Mouse (Mus musculus): ENCODE measurements around the gene Gpr15.

Gene Gpr15

DNA sequence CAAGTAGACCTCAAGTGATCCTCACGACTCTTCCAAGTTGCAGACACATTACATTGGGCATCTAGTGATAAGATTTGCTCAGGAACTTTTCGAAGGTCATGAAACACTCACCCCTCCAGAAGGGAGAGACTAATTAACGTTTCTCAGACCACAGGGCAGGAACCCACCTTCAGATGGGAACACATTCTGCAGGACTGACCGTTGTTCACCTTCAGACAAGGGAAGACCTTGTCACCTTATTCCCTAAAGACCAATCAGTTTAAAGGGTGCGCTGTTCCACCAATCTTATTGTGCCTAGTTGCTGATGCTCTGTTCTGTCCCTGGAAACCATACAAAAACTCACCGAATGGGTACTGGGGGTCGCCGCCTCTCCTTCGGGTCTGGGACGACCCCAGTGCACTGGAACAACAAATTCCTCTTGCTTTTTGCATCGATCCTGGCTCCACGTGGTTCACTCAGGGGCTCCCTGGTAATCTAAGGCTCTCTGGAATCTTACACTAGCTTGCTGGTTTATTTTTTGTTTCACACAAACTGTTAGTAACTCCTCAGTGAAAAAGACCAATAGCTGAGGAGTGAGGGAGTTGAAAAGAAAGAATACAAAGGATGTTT, 17.9 kb downstream of the Gpr15 start:
- no peak for DNase-seq

GRCm38 (mm10) chr16:58700174-58700573, 18.7 kb downstream of the Gpr15 start:
- DNase-seq = no peak

DNA sequence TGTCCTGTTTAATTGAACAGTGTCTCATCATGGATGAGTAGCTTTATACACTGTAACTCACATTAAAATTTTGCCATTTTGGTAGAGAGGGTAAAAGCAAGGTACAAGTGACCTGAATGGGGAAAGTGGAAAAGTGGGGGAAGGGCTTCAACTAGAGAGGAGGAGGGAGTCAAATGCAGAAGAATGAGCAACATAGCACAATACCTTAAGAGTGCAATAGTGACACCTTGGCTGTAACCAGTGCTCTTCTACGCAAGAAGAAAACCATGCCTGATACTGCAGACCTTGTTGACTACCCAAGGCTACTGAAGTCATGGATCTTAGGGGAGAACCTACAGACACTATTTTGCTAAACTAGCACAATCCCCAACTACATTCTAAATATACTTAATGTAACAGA, 21.6 kb downstream of the Gpr15 start:
- no peak for DNase-seq

DNA sequence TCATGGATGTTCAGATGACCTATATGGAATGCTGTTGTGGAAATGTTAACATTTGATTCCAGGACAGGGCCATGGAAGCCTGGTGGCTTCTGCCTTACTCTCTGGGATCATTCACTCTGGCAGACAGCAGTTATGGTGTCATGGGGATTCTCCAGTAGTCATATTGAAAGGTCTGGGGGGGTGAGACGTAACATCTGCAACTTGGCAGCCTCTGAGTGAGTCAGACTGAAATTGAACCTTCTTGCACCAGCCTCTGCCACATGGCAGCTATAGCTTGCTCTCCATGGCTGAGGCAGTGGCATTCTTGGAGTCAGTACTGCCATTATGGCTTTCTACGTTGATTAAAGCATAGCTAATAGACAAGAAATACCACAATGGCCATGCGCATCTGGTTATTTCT, 22.1 kb downstream of the Gpr15 start:
- no peak for DNase-seq

DNA sequence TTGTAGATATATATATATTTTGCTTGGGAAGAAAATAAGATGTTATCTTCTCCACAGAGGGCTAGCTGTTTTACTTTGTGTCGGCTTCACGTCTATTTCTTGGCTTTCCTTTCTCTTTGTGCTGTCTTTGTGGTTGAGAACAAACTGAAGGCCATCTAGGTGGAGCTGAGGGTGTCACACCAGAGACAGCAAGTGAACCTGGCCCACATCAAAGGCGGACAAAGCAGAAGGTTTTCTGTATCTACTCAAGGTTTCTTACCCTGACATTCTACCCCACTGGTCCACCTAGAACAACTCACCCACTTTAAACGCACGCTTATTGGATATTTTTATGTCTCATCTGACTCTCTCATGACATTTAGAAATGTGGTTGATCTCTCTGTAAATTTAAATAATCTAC, 24.8 kb downstream of the Gpr15 start:
- DNase-seq = no peak

DNA sequence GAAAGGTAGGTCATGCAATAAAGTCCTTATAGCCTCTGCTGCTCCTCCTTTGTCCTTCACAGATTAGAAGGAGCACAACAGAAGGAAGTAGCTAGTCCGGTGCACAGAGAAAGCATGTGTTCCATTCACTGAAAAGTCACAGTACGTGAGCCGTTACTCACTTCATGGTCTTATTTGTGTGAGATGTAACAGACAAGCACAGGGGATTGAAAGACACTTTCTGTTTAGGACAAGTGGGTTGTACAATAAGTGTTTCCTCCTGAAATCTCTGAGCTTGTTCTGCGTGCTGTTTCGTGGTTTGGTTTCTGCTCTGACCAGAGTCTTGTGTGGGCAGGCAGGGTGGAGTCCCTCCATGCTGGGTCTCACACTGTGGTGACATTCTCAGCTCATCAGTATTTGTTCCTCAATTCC, 28.5 kb downstream of the Gpr15 start:
- no peak for DNase-seq

GRCm38 (mm10) chr16:58689555-58690169, 29.2 kb downstream of the Gpr15 start:
- DNase-seq = no peak

DNA sequence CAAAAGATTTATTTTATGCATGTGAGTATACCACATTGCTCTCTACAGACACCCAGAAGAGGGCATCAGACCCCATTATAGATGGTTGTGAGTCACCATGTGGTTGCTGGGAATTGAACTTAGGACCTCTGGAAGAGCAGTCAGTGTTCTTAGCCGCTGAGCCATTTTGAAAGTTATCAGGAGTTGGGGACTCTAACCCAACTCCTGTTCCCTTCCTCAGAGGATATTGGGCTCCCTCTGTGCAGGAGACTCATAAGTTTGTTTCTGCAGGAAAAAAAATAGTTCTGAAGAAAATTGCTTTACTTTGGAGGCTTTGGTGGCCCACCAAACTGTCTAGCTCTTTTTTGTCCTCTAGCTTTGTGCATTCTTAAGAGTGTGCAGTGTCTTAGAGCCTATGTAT, 30.3 kb downstream of the Gpr15 start:
- no peak for DNase-seq

DNA sequence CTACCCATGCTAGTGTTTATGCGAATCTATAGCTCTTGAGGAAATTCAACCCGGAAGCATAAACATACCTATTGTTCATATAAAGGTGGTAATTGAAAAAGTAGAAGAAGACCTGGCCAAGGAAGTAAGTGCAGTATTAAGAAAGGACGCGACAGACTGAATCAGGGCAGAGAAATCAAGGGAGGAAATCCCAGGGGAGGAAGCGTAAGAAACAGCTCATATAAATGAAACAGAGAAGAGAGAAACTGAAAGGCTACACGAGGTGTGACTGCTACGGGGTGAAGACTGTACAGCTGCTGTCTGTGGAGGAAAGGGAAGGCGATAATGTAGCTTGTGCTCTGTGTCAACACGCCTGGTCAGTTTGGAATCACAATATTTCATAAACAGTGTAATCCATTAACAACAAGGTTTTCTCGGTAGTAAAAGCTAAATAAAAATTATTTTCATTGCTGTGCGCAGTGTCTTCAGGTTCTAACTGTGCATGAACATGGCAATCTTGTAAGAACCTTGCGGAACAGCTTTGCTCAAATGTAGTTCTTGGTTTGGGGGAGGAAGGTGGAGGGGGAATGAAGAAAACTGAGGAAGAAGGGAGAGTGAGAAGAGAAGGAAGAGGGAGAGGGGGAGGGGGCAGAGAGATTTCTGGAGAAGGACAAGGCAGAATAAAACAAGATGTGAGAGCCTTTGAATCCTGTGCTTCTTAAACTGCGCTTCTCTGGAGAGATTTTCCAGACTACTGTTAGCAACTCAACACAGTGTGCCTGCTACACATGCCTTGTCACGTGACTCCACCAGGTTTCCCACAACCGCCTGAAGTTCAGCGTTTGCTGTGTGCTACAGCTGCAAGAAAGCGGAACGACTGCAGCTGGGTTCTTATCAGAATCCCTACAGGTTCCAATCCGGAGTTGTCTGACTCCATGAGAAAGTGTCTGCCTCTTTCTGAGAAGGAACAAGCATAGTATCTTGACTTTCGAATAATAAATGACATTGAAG, 33.0 kb downstream of the Gpr15 start:
- DNase-seq = no peak

- no peak for DNase-seq
These were observed 34.3 kb downstream of the Gpr15 start for GRCm38 (mm10) chr16:58684537-58684936.

GRCm38 (mm10) chr16:58683911-58684310, 35.0 kb downstream of the Gpr15 start:
- no peak for DNase-seq

- DNase-seq = no peak
These were observed 36.0 kb downstream of the Gpr15 start for GRCm38 (mm10) chr16:58682870-58683269.

DNA sequence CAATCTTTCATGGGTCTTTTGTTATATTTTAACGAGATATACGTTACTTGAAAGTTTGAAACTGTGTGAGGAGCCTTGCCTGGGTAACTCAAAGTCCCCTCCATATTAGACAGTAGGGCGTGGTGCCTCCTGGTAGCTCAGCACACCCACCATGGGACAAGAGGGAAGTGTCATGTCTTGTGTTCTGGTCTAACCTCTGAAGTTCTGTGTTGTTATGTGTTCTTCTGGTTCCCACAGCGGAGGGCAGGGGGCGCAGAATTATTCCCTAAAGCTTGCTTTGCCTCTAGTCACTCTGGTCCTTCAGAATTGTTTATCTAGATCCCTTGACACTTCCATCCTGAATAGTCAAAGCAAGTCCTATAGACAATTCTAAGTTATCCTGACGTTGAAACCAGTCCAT, 36.8 kb downstream of the Gpr15 start:
- no peak for DNase-seq

- no peak for DNase-seq
These were observed 40.2 kb downstream of the Gpr15 start for GRCm38 (mm10) chr16:58678660-58679059.

DNA sequence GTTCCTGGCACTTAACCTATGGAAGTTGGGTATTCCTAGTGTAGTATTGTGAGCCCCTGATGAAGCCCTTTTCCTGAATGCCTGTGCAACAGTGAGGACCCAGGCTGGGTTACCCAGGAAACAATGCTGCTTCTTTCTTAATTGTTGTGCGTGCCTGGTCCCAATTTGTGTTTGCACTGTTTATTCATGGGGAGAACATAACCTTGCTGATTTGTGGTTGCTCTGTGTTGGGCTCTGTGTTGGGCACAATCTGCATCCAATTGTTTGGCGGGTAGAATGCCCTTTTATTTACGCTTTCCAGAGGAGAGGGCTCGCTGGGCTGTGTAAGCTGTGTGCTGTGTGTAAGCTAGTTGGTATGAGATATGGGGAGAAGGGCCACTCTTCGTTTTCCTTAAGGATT, 41.4 kb downstream of the Gpr15 start:
- no peak for DNase-seq

- DNase-seq = no peak
These were observed 42.2 kb downstream of the Gpr15 start for GRCm38 (mm10) chr16:58676633-58677032.

DNA sequence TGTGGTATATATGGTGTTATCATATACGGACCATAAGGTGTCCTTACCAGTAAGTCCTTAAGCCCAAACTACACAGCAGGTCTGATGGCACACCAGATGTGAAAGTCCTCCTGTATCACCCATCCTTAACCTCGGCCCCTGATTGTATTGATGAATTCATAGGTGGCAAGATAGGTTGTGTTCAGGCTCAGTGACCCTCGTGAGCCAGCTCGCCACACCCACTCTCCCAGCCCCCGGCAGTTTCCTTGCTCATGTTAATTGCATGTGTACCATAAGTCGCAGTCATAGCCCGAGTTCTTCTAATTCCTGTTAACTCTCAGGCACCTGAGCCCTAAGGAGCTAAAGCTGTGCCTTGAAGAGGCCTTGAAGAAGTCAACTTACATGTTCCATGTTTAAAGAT, 42.7 kb downstream of the Gpr15 start:
- no peak for DNase-seq

GRCm38 (mm10) chr16:58675256-58675655, 43.6 kb downstream of the Gpr15 start:
- DNase-seq = peak; percentile 44 to 77

GRCm38 (mm10) chr16:58673811-58674410, 45.0 kb downstream of the Gpr15 start:
- peak; percentile 56 to 63 for DNase-seq

GRCm38 (mm10) chr16:58672396-58672795, 46.5 kb downstream of the Gpr15 start:
- DNase-seq = no peak

DNA sequence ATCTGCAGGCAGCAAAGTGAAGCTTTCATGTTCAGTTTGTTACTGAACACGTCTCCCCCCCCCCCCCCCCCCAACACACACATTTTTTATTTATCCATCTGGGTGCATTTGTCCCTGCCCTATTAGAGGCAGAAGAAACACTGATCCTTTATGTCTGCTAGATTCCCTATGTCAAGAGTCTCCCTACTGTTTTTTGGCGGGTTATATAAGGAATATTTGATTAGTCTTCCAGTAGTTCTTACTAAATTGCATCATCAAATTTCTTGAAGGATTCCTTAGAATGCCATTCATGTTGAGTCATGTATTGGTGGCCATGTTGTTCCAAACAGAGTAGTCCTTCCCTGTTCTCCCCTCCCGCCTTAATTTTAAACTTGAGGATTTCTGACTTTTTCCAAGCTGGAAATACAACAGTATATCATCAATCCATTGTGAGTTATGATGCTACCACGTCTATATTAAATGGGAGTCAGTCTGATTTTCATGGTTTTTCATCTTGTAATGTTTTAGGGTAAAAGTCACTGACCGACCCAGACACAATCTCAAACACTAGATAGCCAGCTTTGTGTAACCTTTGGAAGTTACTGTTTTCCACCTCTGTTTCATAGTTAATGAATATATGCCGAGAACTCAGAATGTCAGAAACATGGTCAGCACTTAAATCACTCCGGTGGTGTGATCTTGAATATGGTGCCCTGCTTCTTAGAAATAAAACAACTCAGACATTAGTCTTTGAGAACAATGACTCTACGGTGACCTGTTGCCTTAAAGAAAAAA, 47.5 kb downstream of the Gpr15 start:
- peak in 1 of 2 experiments; percentile 29 for DNase-seq

GRCm38 (mm10) chr16:58670643-58671042, 48.2 kb downstream of the Gpr15 start:
- peak in 1 of 2 experiments; percentile 27 for DNase-seq

All from kidney, adult 8-10 months (tissue).